In the genomic region with DNA sequence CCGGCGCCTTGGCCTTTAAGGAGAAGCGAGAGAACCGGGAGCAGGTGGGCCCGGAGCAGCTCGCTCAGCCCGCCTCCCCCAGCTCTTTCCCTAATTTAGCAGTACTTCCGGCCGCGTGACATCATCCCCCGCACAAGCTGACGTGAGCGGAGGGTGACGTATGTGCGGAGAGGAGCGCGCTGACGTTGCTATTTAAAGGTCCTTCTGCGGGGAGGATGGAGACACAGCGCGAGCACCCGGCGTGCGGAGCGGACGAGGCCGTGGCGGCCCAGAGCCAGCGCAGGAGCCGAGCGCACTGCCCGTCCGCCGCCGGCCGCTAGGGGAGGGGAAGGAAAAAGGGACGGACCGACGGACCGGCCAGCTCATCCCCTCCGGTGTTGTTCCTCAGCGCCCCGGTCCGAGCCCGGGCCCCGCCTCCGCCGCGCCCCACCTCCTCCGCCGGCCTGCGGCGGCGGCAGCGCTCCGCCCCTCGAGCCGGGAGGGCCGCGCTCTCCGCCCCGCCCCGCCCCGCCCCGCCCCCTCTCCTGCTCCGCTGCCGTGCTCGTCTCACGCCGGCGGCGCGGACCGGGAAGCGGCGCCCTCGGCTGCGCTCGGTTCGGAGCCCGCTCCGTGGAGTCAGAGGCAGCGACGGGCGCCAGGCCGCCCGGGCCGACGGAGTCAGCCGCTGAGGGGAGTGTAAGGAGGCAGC, we compare ENCODE assay signal across 8 mouse cellular contexts. TPM values are rescaled to one million over a fixed set of nuclear protein-coding genes. Genes with fewer than 3 reads are reported as not detected.
DNase-seq lines count a peak whose midpoint lies in the region; ATAC-seq lines count a peak whose summit lies in the region.

No protein-coding gene starts in this region.

- H3K4me3 ChIP-seq in hindbrain, embryonic 11.5 days (ENCODE audit: low read depth, low read length) = peak overlapping the region; percentile 86

- peak overlapping the region; percentile 97 for H3K27ac ChIP-seq in hindbrain, embryonic 11.5 days (ENCODE audit: low read depth, low read length)

- no peaks in the 10 kb centered on the region for H3K27me3 ChIP-seq in hindbrain, embryonic 11.5 days (ENCODE audit: control insufficient read depth, insufficient read depth, low read length)

- H3K36me3 ChIP-seq in hindbrain, embryonic 11.5 days (ENCODE audit: control insufficient read depth, insufficient read depth, low read length) = no peaks in the 10 kb centered on the region

- H3K4me2 ChIP-seq in hindbrain, embryonic 11.5 days (replicated peaks; ENCODE audit: low read depth, low read length) = peak overlapping the region; percentile 49

- ATAC-seq in hindbrain, embryonic 11.5 days (ENCODE audit: low FRiP score) = peak; percentile 99

- peak overlapping the region; percentile 88 for H3K9ac ChIP-seq in hindbrain, embryonic 11.5 days (ENCODE audit: low read depth, low read length)

- WGBS in hindbrain, embryonic 11.5 days = 0% methylated on average over 57 of the region's 90 CpGs

- DNase-seq in Muller cell, postnatal 12 days (ENCODE audit: inconsistent ontology term) = peak; percentile 97
- peak; percentile 99 for DNase-seq in cerebellum, adult 9-11 months
- DNase-seq in frontal cortex, adult 2 months (ENCODE audit: extremely low spot score in 1 of 2, low spot score in 1 of 2) = peak; percentile 96 to 99
- DNase-seq in hindbrain, embryonic 11.5 days (ENCODE audit: low spot score) = peak; percentile 95
- DNase-seq in layer of hippocampus, postnatal 10 days (ENCODE audit: low spot score in 2 of 2) = peak; percentile 97
- peak; percentile 95 for DNase-seq in lung, postnatal 10 days
- peak; percentile 93 for DNase-seq in ovary, postnatal 36 days (ENCODE audit: low spot score)
- DNase-seq in thymus, postnatal 25 days = peak; percentile 98

- H3K9me3 ChIP-seq in hindbrain, embryonic 11.5 days (ENCODE audit: control insufficient read depth, low read length) = no peaks in the 10 kb centered on the region

- 0 out of 2 replicates have a peak, but pooled peaks cover 2% of the 10 kb centered on the region for H3K4me1 ChIP-seq in hindbrain, embryonic 11.5 days (replicated peaks; ENCODE audit: control insufficient read depth, insufficient read depth, low read length)

RNA-seq across cellular contexts. Expression of gene Homer1, which starts 4.3 kb away (rescaled TPM):
- 48.5 and 58.2 TPM in 2 replicates for polyA plus RNA-seq in frontal cortex, adult 2 months (2012; rRNA removed)
- 13.7 and 17.7 TPM in 2 replicates for polyA plus RNA-seq in hindbrain, embryonic 11.5 days (2014; fragmentation: Nextera tagmentation; extraction: Ambion mirVana)
- total RNA-seq in layer of hippocampus, postnatal 10 days (2021) = 100 to 1,000 TPM; 128 to 134 TPM

Comparison
In these comparisons a context has a peak if more than half of its experiments do, and no peak if none do; other contexts are left out.
1. Peak in every context shown above with its lines: DNase-seq, ATAC-seq, H3K4me3 ChIP-seq and H3K27ac ChIP-seq.